Mouse (Mus musculus): Measurements from ENCODE around the gene Trim2. TPM values are rescaled to one million over a fixed set of nuclear protein-coding genes. Genes with fewer than 3 reads are reported as not detected.

Gene Trim2
- polyA plus RNA-seq, 1 experiment = 3.2 TPM

- TF ChIP-seq E2F4 (IDR thresholded peaks at IDR 0.05; ENCODE audit: insufficient read depth) = no peak
- no peak for TF ChIP-seq POLR2A (IDR thresholded peaks at IDR 0.05; ENCODE audit: insufficient read length, low read depth)
- TF ChIP-seq USF1 (IDR thresholded peaks at IDR 0.05; ENCODE audit: low read depth) = no peak
Observed at GRCm38 (mm10) chr3:84173581-84174154, 133.0 kb downstream of the Trim2 start, which contains the start of gene Gm6525. TSS of gene Gm6525 (plus strand) at chr3:84174104.

DNA sequence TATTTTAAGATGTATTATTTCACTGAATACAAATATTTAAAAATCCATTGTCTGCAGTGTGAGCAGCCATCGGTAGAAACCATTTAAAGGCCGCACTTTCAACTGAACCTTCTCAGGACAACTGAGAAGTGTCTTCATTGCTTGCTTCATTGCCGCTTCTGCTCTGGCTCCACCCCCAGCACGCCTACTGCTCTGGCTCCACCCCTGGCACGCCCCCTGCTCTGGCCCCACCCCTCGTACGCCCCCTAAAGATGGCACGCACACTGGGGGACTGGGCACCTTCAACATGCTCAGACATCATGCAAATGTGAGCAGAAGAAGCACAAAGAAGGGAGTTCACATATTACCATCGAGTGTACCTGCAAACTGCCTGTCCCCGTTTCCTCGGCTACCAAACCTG lies 134.3 kb downstream of the Trim2 start:
- no peaks in the 10 kb centered on the region for H3K36me3 ChIP-seq (ENCODE audit: control insufficient read depth, insufficient read depth)
- TF ChIP-seq TCF12 (IDR thresholded peaks at IDR 0.05; ENCODE audit: insufficient read depth, poor library complexity, severe bottlenecking) (no peak), USF1 (IDR thresholded peaks at IDR 0.05; ENCODE audit: low read depth) (no peak), REST (IDR thresholded peaks at IDR 0.05; ENCODE audit: insufficient read depth, insufficient read length) (no peak), POLR2A (IDR thresholded peaks at IDR 0.05; ENCODE audit: insufficient read length, low read depth) (no peak), MYOD1 (IDR thresholded peaks at IDR 0.05; ENCODE audit: control insufficient read depth in 1 of 3, insufficient read length in 2 of 3, low read depth in 2 of 3) (no peak), SRF (IDR thresholded peaks at IDR 0.05; ENCODE audit: control insufficient read depth, insufficient read length, low read depth) (no peak), MYOG (IDR thresholded peaks at IDR 0.05; ENCODE audit: control insufficient read depth in 1 of 3, insufficient read depth in 1 of 3, insufficient read length in 2 of 3, low read depth in 2 of 3) (no peak), CEBPB (IDR thresholded peaks at IDR 0.05; ENCODE audit: insufficient read depth, poor library complexity, severe bottlenecking) (no peak), POLR2AphosphoS2 (IDR thresholded peaks at IDR 0.05; ENCODE audit: insufficient read length, low read depth) (no peak), TCF3 (IDR thresholded peaks at IDR 0.05; ENCODE audit: insufficient read length, low read depth) (no peak), E2F4 (IDR thresholded peaks at IDR 0.05; ENCODE audit: insufficient read depth) (no peak), MAX (IDR thresholded peaks at IDR 0.05; ENCODE audit: low read depth) (no peak)

More at GRCm38 (mm10) chr3:84173581-84174154, 133.0 kb downstream of the Trim2 start, which contains the start of gene Gm6525:
- no peak within 1 kb of the TSS for H3K4me2 ChIP-seq (ENCODE audit: low read depth)
- no peak within 1 kb of the TSS for H3K4me3 ChIP-seq
- H3K36me3 ChIP-seq (ENCODE audit: control insufficient read depth, insufficient read depth) = no peaks in the 10 kb centered on the region
- H3K79me2 ChIP-seq (ENCODE audit: control insufficient read depth, insufficient read depth) = no peaks in the 10 kb centered on the region
- no peaks in the 10 kb centered on the region for H3K27me3 ChIP-seq (ENCODE audit: control insufficient read depth, insufficient read depth, insufficient read length)
- no peak within 1 kb of the TSS for H3ac ChIP-seq (ENCODE audit: control insufficient read depth, insufficient read length)

GRCm38 (mm10) chr3:84169393-84170005 lies 137.2 kb downstream of the Trim2 start:
- Histone ChIP-seq H3K27me3 (ENCODE audit: control insufficient read depth, insufficient read depth, insufficient read length) (no peaks in the 10 kb centered on the region), H3K79me2 (ENCODE audit: control insufficient read depth, insufficient read depth) (no peaks in the 10 kb centered on the region), H3K4me3 (no peak overlapping the region), H3K36me3 (ENCODE audit: control insufficient read depth, insufficient read depth) (peaks cover 5% of the 10 kb centered on the region), H3K4me2 (ENCODE audit: low read depth) (peak overlapping the region; percentile 13), H3ac (ENCODE audit: control insufficient read depth, insufficient read length) (no peak overlapping the region)
- TF ChIP-seq MYOD1 (IDR thresholded peaks at IDR 0.05; ENCODE audit: control insufficient read depth in 1 of 3, insufficient read length in 2 of 3, low read depth in 2 of 3) = no peak
- no peak for TF ChIP-seq REST (IDR thresholded peaks at IDR 0.05; ENCODE audit: insufficient read depth, insufficient read length)
- TF ChIP-seq TCF12 (IDR thresholded peaks at IDR 0.05; ENCODE audit: insufficient read depth, poor library complexity, severe bottlenecking) = no peak
- TF ChIP-seq CEBPB (IDR thresholded peaks at IDR 0.05; ENCODE audit: insufficient read depth, poor library complexity, severe bottlenecking) = no peak
- TF ChIP-seq MYOG (IDR thresholded peaks at IDR 0.05; ENCODE audit: control insufficient read depth in 1 of 3, insufficient read depth in 1 of 3, insufficient read length in 2 of 3, low read depth in 2 of 3) = no peak
- no peak for TF ChIP-seq POLR2A (IDR thresholded peaks at IDR 0.05; ENCODE audit: insufficient read length, low read depth)
- TF ChIP-seq SRF (IDR thresholded peaks at IDR 0.05; ENCODE audit: control insufficient read depth, insufficient read length, low read depth) = no peak
- no peak for TF ChIP-seq USF1 (IDR thresholded peaks at IDR 0.05; ENCODE audit: low read depth)
- TF ChIP-seq E2F4 (IDR thresholded peaks at IDR 0.05; ENCODE audit: insufficient read depth) = no peak
- TF ChIP-seq TCF3 (IDR thresholded peaks at IDR 0.05; ENCODE audit: insufficient read length, low read depth) = no peak
- TF ChIP-seq POLR2AphosphoS2 (IDR thresholded peaks at IDR 0.05; ENCODE audit: insufficient read length, low read depth) = no peak
- no peak for TF ChIP-seq MAX (IDR thresholded peaks at IDR 0.05; ENCODE audit: low read depth)

More for the DNA sequence above, 134.3 kb downstream of the Trim2 start:
- H3ac ChIP-seq (ENCODE audit: control insufficient read depth, insufficient read length) = no peak overlapping the region
- no peak overlapping the region for H3K4me3 ChIP-seq
- no peaks in the 10 kb centered on the region for H3K27me3 ChIP-seq (ENCODE audit: control insufficient read depth, insufficient read depth, insufficient read length)
- H3K4me2 ChIP-seq (ENCODE audit: low read depth) = no peak overlapping the region
- no peaks in the 10 kb centered on the region for H3K79me2 ChIP-seq (ENCODE audit: control insufficient read depth, insufficient read depth)

GRCm38 (mm10) chr3:84168943-84169342 lies 137.7 kb downstream of the Trim2 start:
- Histone ChIP-seq H3K79me2 (ENCODE audit: control insufficient read depth, insufficient read depth) (no peaks in the 10 kb centered on the region), H3ac (ENCODE audit: control insufficient read depth, insufficient read length) (no peak overlapping the region), H3K4me3 (no peak overlapping the region), H3K4me2 (ENCODE audit: low read depth) (no peak overlapping the region), H3K27me3 (ENCODE audit: control insufficient read depth, insufficient read depth, insufficient read length) (no peaks in the 10 kb centered on the region), H3K36me3 (ENCODE audit: control insufficient read depth, insufficient read depth) (peaks cover 6% of the 10 kb centered on the region)
- no peak for TF ChIP-seq MAX (IDR thresholded peaks at IDR 0.05; ENCODE audit: low read depth)
- TF ChIP-seq SRF (IDR thresholded peaks at IDR 0.05; ENCODE audit: control insufficient read depth, insufficient read length, low read depth) = no peak
- no peak for TF ChIP-seq POLR2A (IDR thresholded peaks at IDR 0.05; ENCODE audit: insufficient read length, low read depth)
- no peak for TF ChIP-seq POLR2AphosphoS2 (IDR thresholded peaks at IDR 0.05; ENCODE audit: insufficient read length, low read depth)
- no peak for TF ChIP-seq TCF3 (IDR thresholded peaks at IDR 0.05; ENCODE audit: insufficient read length, low read depth)
- no peak for TF ChIP-seq TCF12 (IDR thresholded peaks at IDR 0.05; ENCODE audit: insufficient read depth, poor library complexity, severe bottlenecking)
- TF ChIP-seq USF1 (IDR thresholded peaks at IDR 0.05; ENCODE audit: low read depth) = no peak
- TF ChIP-seq MYOG (IDR thresholded peaks at IDR 0.05; ENCODE audit: control insufficient read depth in 1 of 3, insufficient read depth in 1 of 3, insufficient read length in 2 of 3, low read depth in 2 of 3) = no peak
- TF ChIP-seq CEBPB (IDR thresholded peaks at IDR 0.05; ENCODE audit: insufficient read depth, poor library complexity, severe bottlenecking) = no peak
- TF ChIP-seq REST (IDR thresholded peaks at IDR 0.05; ENCODE audit: insufficient read depth, insufficient read length) = no peak
- no peak for TF ChIP-seq MYOD1 (IDR thresholded peaks at IDR 0.05; ENCODE audit: control insufficient read depth in 1 of 3, insufficient read length in 2 of 3, low read depth in 2 of 3)
- no peak for TF ChIP-seq E2F4 (IDR thresholded peaks at IDR 0.05; ENCODE audit: insufficient read depth)

Data from myocyte (in vitro differentiated cells).